Mouse (Mus musculus): Measurements from ENCODE around the gene Gm20914.
"Not testable (repeated sequence)": the region's sequence is repeated elsewhere in the genome, so short reads cannot be mapped to it uniquely, and the experiment has no call there.

Gene Gm20914

GRCm38 (mm10) chrY:5725678-5726077 is at the start of gene Gm20914:
TSS of gene Gm20914 (plus strand) at chrY:5725978.
- DNase-seq (ENCODE audit: low spot score) = not testable (repeated sequence)

All from adipocyte (in vitro differentiated cells).